Mouse (Mus musculus): ENCODE data around the gene Trp53i11.

DNA sequence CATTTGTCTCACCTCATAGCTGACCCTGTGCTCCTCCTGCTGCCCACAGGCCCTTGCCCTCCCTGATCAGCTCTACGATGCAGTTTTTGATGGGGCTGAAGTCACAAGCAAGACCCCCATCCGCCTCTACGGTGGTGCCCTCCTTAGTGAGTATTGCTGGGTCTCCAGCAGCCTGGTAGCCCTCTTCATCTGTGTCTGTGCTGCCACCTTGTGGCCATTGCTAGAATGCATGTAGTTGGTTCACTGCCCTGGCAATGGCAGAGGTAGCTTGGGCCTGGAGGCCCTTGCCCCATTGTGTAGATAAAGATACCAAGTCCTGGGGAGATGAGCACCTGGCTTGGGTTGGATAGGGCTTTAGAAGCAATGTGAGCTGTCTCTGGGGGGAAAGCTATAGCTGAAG, 11.5 kb downstream of the Trp53i11 start:
- TF ChIP-seq EP300 (IDR thresholded peaks at IDR 0.05; ENCODE audit: low read length) (no peak), POLR2A (IDR thresholded peaks at IDR 0.05; ENCODE audit: low read depth, low read length) (no peak)

Measured in CH12.LX (cell line).